Mouse (Mus musculus): Measurements from ENCODE around the gene Fate1.
"Not testable (repeated sequence)": the region's sequence is repeated elsewhere in the genome, so short reads cannot be mapped to it uniquely, and the experiment has no call there.

Fate1 gene

DNA sequence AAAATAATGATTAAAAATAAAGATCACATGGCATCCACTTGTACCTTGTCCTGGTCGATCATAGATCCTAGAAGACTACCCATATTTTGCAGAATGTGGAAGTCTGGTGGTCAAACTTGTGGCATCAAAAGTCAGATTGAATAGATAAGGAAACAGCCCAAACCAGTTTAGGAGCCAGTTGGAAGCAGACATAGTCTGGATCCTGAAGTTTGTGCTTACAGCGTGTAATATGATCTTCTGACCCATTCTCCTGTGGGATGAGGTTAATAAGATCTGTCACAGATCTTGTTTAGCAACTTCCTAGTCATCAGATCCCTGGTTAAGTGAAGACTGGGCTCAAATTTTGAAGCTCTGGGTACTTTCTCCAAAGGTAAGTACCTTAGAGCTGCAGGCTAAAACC is at the start of gene Fate1:
Gene Fate1 (plus strand): TSS at position 301 of the 400 bp plus-strand sequence.
- DNase-seq = no peak

- DNase-seq = peak; percentile 3
Measured at GRCm38 (mm10) chrX:71946631-71947030, 26.2 kb upstream of the Fate1 start.

- no peak for DNase-seq
Measured at GRCm38 (mm10) chrX:71958366-71958765, 14.4 kb upstream of the Fate1 start.

DNA sequence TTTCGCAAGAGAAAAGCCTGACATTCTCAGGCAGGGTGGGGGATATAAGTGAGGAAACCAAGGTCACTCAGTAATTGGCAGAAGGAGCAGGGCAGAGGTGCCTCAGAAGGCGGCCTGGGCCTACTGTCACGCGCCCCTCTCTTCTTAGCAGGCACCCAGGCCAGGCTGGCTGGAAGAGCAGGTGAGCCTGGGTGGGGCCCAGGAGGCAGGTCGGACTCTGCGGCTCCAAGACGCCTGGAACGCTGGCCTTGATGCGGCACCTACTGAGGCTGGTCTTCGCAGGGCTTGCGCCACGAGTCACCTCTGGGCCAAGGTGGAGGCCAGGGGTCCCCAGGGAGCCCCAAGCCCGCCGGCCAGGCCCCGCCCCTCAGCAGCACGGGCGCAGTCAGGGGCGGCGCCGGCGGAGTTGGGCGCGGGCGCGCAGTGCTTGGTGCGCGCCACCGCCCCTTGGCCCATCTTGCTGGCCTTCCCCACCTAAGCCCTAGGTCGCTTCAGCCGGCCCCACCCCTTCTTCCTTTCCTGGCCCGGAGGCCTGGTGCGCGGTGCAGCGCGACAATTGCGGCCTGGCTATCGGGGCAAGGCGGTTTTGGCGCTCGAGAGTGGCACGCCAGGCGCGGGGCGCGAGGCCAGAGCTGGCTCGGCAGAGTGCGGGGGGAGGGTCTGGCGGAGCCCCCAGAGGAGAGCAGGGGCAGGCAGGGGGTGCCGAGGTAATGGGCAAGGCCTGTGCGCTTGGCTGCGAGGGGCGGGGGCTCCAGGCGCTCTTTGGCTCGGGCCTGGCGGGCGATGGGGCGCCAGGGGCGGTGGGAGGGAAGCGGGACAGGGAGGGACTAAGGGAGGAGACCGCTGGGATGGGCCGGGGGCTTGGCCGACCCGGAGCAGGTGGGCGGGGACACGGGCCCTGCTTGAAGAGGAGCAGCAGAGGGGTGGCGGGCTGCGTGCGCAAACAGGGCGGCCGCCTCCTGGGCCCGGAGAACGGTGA is 10.4 kb upstream of the Fate1 start, which contains the start of gene Prrg3:
Gene Prrg3 (plus strand): TSS at position 552 of the 979 bp plus-strand sequence.
- peak; percentile 43 for DNase-seq

DNA sequence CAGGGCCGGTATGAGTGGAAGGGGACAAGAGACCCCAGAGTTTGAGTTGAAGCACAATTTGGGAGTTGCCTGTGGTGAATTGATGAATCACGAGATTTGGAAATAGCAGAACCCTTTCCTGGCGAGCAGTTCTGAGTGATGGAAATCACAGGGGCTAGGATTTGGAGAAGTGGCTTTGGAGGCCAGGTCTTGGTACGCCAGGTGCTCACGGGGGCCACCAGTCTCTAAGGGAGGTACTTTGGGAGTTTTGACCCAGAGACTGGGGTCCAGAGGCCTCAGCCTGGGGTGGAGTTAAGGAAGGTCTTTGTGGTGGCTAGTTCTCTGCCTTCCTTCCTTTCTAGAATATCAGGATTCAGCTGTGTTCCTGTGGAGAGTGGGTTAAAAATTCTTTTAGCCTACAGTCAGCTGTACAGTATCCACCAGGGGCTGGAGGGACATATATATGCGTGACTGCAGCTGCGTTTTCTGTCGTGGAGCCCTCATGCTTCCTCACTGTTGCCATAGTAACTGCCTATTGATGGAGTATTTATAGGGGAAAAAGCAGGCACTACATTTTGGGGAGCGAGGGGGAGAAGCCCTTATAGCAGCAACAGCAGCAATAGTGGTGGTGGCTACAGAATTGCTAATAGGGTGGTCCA is 9.4 kb upstream of the Fate1 start:
- DNase-seq = no peak

DNA sequence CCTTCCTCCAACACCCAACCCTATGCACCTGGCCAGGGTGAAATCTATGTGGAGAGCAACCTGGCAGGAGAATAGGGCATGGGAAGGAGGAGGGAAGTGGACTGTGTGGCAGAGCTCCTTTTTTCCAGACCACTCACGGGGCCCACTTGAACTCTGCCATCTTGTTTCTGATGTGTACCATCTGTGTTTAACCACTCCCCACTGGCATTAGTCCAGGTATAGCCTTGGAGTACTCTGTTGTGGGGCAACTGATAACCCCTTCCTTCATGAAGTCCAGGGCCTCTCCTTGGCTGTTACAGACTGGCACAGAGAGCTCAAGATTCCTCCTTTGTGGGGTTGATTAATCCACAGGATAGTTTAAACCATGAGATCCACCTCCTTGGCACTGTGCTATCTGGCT is 4.6 kb upstream of the Fate1 start:
- DNase-seq = no peak

- no peak for DNase-seq
Measured at GRCm38 (mm10) chrX:71968816-71969215, 4.0 kb upstream of the Fate1 start.

DNA sequence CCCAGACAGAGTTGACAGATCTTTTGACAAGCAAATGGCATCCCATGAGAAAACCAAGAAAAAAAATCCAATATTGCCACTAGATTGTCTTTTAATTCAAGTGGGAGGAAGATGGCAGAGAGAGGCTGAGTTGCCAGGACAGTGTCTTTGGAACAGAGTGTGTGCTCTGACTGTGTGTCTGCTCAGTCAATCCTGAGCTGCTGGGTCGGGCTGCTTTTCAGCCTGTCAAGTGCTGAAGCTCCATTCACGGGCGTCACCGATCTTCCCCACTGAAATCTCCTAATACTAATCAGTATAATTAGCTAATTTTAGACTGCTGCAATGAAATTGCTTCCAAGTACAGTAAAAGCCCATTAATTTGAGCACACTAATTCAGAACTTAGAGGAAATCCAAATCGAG is 1.5 kb upstream of the Fate1 start:
- no peak for DNase-seq

GRCm38 (mm10) chrX:71977681-71978080 is 4.9 kb downstream of the Fate1 start:
- DNase-seq = not testable (repeated sequence)

GRCm38 (mm10) chrX:71980443-71980842 is 7.7 kb downstream of the Fate1 start:
- no peak for DNase-seq

- DNase-seq = no peak
Measured at GRCm38 (mm10) chrX:71981322-71981721, 8.5 kb downstream of the Fate1 start.

GRCm38 (mm10) chrX:71983205-71983604 is 10.4 kb downstream of the Fate1 start:
- DNase-seq = no peak

DNA sequence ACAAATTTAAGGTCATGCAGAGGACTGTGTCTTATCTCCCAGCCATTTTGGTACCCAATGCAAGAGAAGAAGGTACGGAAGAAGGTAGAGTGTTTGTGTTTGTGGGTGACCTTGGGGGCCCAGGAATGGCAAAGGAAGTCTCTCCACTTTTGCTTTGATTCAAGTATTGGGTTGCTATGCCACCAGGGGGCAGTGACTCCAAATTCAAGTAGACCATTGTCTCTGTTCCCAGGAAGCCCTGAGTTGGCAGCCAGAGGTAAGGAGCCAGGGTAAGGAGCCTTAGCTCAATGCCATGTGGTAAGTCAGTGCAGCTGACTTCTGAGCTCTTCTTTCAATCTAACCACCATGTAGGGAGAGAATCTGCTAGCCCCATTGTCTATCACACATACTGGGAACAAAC is 11.0 kb downstream of the Fate1 start:
- no peak for DNase-seq

- DNase-seq = no peak
Measured at GRCm38 (mm10) chrX:71991549-71991948, 18.8 kb downstream of the Fate1 start, which contains the start of gene Cnga2. TSS of gene Cnga2 (plus strand) at chrX:71991849.

GRCm38 (mm10) chrX:71995972-71996371 is 23.2 kb downstream of the Fate1 start:
- DNase-seq = no peak

- no peak for DNase-seq
Measured at GRCm38 (mm10) chrX:72009930-72010329, 37.1 kb downstream of the Fate1 start.

DNA sequence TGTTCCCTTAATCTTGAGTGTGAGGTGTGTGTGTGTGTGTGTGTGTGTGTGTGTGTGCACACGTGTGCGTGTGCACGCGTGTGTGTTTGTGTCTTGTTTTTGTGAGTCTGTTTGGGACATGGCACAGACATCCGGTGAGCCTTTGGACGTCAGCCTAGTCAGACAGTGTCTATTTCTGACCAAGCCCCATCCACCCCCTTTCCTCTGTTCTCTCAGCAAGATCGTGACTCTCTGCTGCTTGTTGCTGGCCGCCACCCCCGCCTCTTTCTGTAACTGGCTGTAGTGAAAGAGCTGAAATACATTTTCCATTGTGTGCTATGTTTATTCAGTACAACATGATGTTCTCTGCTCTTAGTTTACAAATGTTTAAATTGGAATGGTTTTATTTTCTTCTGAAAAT is 39.5 kb downstream of the Fate1 start:
- DNase-seq = peak; percentile 3

DNA sequence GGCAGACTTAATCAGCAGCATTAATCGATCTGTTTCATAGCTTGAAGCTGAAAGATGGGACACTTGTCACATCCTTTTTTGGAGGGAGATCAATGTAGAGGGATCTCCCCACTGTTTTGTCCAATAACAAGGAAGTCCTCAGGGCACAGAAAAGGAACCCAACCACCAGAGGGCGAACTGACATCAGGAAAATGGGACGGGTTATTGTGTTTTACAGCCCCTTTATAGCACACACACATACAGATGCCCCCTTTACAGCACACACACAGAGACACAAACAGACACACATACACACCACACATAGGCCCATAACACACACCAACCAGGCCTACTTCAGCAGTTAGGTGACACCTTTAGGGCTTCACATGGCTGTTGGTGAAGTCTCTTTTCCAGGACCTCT is 40.0 kb downstream of the Fate1 start:
- no peak for DNase-seq

DNA sequence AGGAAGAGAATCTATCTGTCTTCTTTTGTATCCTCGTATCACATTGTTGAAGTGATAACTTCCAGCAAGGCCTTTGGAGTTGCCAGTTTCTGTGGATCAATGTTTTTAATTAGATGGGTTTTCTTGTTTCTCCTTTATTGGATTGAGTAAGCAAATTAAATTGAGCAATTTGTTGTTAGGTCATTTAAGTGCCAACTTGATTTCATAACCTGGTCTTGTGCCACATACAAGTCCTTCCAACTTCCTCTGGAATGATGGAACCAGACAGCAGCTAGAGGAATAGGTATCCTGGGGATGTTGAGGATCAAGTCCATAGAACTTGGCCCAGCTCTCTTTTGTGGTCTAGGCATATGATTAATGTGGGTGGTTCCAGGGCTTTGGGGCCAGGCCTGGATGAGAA is 49.5 kb downstream of the Fate1 start:
- DNase-seq = no peak

- DNase-seq = no peak
Measured at GRCm38 (mm10) chrX:72022750-72023398, 50.1 kb downstream of the Fate1 start.

- no peak for DNase-seq
Measured at GRCm38 (mm10) chrX:72023542-72023941, 50.8 kb downstream of the Fate1 start.
